Mouse (Mus musculus): ENCODE data around the gene Ubxn11.
"Not testable (repeated sequence)": the region's sequence is repeated elsewhere in the genome, so short reads cannot be mapped to it uniquely, and the experiment has no call there.

Gene Ubxn11

GRCm38 (mm10) chr4:134119644-134120043 lies 17.3 kb downstream of the Ubxn11 start:
- DNase-seq: no peak

DNA sequence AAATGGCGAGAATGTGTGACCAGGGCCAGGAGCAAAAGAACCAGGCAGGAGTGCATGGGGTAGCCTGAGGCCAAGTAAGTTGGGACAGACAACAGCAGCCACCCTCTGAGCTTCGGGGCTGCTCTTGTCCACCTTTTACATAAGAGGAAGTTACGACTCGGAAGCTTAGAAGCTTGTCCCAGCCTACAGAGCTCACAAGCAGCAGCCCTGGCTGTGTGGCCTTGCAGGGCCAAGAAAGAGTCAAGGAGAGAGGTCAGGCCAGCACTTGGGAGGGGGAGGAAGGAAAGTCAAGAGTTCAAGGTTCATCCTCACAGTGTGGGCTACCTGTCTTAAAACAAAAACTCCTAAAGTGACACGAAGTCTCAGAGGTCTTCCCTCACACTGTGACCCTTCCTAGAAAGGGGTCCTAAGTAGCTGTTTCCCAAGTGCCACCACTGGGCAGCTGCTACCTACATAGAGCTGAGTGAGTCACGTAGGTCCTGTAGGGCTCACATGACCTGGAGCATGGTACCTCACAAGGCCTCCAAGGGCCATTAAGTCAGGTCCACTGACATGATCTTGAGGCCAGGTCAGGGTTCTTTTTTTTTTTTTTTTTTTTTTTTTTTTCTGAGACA lies 17.9 kb downstream of the Ubxn11 start:
- DNase-seq: no peak

- DNase-seq: no peak
These were observed 18.5 kb downstream of the Ubxn11 start for GRCm38 (mm10) chr4:134120916-134121315.

DNA sequence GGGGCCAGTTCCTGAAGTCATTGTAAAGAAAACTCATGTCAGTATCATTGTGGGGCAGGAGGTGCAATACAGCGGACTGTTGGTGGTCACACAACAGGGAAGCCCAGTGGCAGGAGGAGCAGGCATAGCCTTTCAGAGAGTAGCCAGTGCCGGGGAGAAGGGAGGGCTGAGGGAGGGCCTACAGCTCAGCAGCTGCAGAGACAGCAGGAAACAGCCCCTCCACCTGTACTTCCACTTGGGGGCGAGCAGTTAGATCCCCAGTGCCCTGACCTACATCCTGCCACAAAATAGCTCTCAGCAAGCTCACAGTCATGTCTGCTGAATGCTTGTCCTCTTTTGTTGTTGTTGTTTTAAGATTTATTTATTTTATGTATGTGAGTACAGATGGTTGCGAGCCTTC lies 19.2 kb downstream of the Ubxn11 start:
- no peak for DNase-seq

DNA sequence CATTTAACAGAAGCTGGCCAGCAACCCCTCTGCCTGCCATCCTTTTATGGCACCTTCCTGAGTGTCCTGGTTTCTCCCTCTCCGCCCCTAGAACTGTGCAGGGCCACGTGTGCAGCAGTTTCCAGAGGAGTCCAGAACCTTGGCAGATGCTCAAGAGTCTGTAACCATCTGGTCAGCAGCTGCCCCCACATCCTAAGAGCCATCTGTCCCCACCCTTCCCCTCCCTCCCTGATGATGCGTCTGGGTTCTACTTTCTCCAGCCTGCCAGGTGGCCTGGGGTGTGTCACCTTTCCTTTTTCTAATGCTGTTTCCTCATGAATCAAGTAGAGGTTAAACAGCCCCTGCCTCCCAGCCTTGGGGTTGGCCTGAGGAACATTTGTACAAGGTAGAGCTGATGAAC lies 19.9 kb downstream of the Ubxn11 start:
- no peak for DNase-seq

DNA sequence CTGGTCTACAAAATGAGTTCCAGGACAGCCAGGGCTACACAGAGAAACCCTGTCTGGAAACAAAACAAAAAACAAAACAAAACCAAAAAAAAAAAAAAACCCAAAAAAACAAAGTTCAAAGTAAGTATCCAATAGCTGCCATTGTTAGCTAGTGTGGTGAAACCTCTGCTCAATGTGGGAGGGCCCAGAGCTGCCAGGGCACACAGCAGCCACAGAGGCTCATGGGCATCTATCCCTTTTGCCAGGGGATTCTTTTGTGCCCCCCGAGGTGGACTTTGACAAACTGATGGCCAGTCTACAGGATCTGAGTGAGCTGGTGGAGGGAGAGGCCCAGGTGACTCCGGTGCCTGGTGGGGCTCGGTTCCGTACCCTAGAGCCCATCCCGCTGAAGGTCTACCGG lies 20.8 kb downstream of the Ubxn11 start:
- DNase-seq: no peak

DNA sequence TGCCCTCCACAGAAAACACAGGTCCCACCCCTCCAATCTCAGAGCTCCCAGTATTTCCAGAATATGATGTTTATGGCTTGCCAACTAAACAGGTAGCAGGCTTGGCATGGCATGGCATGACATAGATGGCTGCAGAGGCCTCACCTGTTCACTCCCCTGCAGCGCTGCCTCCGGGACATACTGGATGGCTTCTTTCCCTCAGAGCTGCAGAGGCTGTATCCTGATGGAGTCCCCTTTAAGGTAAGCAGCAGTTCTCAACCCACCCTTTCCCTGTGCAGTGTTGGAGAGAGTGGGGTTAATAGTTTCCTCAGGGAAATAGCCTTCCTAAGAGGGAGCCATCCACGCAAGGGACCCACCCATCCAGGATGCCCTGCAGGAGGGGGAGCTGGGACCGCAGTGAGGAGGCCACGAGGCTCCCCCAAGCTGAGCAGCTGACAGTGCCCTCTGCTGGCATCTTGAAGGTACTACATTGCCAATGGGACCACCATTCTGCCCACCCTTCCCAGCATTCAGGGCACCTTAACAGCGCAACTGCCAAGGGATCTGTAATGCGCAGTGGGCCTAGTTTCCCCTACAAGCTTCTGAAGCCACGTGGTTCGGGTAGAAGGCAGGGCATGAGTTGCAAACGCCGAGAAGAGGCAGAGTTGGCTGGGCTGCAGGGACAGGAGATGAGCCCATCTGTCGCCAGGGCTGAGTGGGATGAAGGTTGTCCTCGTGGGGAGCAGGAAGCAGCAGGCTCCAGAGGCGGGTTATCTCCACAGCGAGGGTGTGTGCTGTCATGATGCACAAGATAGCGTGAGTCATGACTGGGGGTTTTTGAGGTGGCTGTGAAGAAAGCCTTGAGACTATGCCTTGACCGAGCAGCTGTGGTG lies 21.5 kb downstream of the Ubxn11 start:
- peak; percentile 53 for DNase-seq

DNA sequence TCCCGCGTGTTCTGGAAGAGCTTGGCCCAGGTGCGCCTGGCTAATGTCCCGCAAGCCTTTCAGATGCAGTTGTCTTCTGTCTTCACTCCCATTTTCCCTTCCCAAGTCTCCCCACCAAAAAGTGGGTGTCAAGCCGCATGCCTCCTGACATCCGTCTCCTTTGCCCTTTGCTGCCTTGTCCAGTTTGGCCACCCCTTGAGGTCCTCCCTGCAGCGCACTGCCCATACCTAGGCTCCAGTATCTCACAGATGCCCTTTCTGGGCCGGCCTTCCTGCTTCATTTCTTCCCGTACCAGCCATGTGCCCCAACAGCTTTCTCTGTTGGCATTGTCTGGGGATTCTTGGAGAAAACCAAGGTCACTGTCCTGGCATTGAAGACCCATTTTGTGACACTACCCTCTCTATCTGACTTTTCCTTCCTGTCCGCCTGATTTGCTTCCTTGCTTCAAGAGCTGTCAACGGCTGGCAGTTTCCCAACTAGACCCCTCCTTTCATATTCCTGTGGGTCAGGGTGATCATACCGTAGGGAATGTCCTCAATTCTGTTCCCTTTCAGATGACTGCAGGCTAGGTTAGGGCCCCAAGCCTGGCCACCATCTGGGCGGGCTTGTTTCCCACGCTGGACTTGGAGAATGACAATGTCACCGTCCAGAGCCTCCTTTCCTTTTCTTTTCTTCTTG lies 23.2 kb downstream of the Ubxn11 start:
- DNase-seq: no peak

DNA sequence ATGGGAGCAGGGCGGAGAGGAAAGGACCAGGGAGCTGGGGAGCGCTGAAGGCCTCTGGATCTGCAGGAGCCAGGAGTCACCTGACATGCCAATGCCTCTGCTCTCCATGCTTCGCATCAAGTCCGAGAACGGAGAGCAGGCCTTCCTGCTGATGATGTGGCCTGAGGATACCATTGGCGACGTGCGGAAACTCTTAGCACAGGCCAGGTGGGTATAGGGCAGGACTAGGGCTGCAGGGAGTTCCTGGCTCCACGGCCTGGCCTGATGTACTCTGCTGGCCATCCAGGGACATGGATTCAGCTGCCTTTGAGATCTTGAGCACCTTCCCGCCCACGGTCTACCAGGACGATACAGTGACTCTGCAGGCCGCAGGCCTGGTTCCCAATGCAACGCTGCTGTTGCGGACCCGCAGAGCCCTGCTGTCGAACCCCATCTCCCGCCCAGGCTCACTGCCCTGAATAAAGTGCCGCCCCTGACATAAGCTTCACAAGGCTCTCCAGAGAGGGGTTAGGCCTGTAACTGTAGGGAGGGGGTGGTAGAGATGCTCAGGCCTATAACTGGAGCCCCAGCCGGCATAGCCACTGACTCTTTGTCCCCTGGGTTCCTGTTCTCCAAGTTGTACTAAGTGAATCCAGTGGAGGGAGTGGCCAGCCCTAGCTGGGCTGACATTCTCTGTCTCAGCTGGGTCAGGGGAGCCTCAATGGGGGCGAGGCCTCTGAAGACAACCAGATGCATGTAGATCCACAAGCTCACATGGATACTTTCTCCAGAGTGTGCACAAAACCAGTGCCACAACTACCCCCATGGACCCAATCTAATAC lies 24.1 kb downstream of the Ubxn11 start:
- DNase-seq: no peak

DNA sequence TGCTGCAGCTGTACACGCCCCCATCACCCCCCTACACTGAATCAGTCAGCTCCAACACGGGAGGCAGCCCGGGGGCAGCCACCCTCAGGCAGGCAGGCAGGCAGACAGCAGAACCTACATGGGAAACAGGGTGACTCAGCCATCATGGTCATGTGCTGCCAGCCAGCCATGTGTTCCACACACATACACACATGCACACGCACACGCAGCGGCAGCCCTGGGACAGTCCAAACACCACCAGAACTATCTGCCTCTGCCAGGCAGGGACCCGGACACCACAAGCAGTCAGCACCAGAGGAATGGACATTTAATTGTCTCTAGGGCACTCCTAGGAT lies 24.7 kb downstream of the Ubxn11 start:
- DNase-seq: no peak

GRCm38 (mm10) chr4:134127793-134128192 lies 25.4 kb downstream of the Ubxn11 start:
- no peak for DNase-seq

GRCm38 (mm10) chr4:134128221-134128982 lies 26.0 kb downstream of the Ubxn11 start, which contains the start of gene Sh3bgrl3:
TSS of gene Sh3bgrl3 (minus strand) at chr4:134128789.
- peak; percentile 85 for DNase-seq

DNA sequence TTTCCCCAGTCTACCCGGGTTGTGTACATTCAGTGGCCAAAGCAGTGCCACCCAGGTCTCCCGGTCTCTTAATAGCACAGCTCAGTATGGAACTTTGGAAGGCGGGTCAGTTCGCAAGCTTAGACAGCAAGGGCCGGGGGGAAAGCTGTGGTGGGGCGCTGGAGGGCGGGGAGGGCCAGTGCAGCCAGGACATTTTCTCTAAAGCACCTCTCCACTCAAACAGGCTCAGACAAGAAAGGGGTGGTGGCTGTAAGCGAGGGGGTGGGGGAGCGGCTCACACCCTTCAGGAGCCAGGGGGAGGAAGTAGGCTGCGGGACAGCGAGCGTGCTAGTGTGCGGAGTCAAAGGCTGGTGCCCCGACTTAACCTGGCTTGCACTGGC lies 26.6 kb downstream of the Ubxn11 start:
- DNase-seq: no peak

GRCm38 (mm10) chr4:134129482-134129881 lies 27.1 kb downstream of the Ubxn11 start:
- DNase-seq: no peak

DNA sequence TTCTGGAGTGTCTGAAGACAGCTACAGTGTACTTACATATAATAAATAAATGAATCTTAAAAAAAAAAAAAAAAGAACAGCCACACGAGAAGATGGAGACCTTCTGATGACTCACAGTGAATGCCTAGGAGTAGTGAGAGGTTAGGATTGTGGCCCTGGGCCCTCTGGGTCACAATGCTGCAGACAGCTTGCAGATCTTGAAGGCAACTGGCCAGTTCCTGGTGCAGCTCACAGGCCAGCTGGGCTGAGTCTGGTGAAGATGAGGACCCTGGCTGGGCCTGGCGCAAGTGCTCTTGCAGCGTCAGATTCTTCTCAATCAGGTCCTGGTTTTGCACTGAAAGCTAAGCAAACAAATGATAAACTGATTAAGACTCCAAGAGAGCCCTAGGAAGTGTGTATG lies 29.7 kb downstream of the Ubxn11 start:
- DNase-seq: no peak

DNA sequence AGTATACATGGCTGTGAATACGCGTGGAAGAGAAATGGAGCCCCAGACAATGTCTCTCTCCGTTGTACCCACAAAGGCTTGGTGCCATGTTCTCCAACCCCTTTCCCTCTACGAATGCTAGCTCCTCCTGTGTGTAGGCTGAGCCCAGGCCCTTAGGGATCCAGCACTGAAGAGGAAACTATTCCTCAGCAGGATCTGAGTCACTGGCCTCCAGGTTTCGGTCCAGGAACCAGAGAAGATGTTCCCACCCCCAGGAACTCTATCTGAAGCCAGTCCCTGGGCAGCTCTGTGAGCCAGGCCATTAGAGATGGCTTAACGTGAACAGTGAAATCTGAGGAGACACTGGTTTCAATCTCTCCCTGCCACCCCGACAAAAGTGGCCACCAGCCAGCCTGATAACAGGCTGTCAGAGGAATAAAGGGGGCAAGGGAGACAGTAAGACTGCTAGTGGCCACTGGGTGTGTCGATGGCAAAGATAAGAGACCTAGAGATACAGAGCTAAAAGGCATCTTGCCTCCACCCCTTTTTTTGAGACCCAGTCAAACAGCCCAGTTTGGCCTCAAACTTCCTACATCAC lies 30.2 kb downstream of the Ubxn11 start:
- no peak for DNase-seq

- no peak for DNase-seq
These were observed 34.0 kb downstream of the Ubxn11 start for GRCm38 (mm10) chr4:134136280-134136926.

DNA sequence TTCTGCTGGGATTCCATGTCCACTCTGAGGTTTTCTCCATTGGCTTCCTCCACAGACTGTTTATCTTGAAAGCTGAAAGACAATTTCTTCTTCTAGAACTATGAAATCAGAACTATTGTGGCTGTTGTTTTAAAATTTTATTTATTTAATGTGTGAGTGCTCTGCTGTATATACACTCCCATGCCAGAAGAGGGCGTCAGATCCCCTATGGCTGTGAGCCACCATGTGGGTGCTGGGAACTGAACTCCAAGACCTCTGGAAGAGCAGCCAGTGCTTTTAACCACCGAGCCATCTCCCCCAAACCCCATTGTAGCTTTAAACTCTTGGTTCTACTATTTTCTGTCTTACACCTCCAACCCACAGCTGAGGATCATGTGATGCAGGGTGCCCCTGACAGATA lies 36.5 kb downstream of the Ubxn11 start:
- no peak for DNase-seq

- not testable (repeated sequence) for DNase-seq
These were observed 41.9 kb downstream of the Ubxn11 start for GRCm38 (mm10) chr4:134144297-134144696.

DNA sequence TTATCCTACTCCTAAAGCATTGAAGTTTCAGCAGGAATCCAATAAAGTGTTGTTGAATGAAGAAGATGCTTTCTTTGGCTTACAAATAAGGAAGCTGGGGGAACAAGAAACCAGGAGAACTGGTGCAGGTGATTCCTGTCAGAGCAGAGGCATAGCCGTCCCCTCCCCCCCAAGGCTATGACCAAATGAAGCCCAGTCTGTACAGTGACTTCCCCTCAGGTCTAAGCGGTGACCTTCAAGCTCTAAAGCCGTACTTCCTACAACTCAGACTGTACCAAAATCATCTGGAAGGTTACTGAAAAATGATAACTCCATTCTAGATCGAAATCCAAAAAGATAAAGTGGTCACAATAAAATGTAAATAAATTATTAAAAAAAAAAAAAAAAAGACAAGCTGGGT lies 47.0 kb downstream of the Ubxn11 start:
- no peak for DNase-seq

DNA sequence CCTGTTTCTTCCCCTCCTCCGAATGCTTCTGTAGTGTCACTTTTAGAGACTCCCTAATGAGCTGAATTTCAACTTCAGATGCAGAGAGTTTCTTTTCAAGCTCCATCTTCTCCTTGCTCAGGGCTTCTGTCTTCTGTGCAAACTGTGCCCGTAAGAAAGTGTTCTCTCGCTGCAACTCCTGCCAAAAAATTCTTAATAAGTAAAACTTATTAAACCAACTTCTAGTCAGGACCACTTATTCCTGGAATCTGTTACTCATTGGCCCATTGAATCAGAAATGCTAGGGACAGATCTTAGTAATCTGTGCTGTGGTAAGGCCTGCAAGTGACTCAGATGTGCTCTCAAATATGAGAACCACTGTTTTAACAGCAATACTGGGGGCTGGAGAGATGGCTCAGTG lies 49.7 kb downstream of the Ubxn11 start:
- no peak for DNase-seq

All from right cerebral cortex, postnatal 4 days (tissue).